Mouse (Mus musculus) E14TG2a.4 (cell line): ENCODE data around the gene Sarnp.

ENCODE experiments used
- H3K27me3 ChIP-seq: 2 replicates; pipeline ENCODE4 v1.6.1; 2014; ENCODE audit warnings: low read length, control low read depth; ENCODE audit not compliant: insufficient read depth
- H3K36me3 ChIP-seq: 2 replicates; pipeline ENCODE4 v1.6.1; 2014; ENCODE audit warnings: low read length, control low read depth; ENCODE audit not compliant: insufficient read depth
- H3K4me1 ChIP-seq: replicated peaks from 2 replicates; pipeline ENCODE4 v1.6.1; 2014; ENCODE audit warnings: low read depth, low read length, control low read depth
- H3K4me3 ChIP-seq: replicated peaks from 2 replicates; pipeline ENCODE4 v1.5.1; 2014; ENCODE audit warnings: mild to moderate bottlenecking, low read length
- H3K9me3 ChIP-seq: 2 replicates; pipeline ENCODE4 v1.6.1; 2014; ENCODE audit warnings: low read length, control low read depth
- CTCF ChIP-seq: conservative IDR thresholded peaks from 2 replicates; pipeline ENCODE4 v1.5.1; 2014; ENCODE audit warnings: low read length
- NANOG ChIP-seq: IDR thresholded peaks from 2 replicates; pipeline ENCODE4 v1.6.1; 2014; ENCODE audit warnings: borderline replicate concordance, low read length, mixed read lengths
- POU5F1 ChIP-seq: IDR thresholded peaks from 2 replicates; pipeline ENCODE4 v1.6.1; 2014; ENCODE audit warnings: low read length, borderline replicate concordance

Gene Sarnp

DNA sequence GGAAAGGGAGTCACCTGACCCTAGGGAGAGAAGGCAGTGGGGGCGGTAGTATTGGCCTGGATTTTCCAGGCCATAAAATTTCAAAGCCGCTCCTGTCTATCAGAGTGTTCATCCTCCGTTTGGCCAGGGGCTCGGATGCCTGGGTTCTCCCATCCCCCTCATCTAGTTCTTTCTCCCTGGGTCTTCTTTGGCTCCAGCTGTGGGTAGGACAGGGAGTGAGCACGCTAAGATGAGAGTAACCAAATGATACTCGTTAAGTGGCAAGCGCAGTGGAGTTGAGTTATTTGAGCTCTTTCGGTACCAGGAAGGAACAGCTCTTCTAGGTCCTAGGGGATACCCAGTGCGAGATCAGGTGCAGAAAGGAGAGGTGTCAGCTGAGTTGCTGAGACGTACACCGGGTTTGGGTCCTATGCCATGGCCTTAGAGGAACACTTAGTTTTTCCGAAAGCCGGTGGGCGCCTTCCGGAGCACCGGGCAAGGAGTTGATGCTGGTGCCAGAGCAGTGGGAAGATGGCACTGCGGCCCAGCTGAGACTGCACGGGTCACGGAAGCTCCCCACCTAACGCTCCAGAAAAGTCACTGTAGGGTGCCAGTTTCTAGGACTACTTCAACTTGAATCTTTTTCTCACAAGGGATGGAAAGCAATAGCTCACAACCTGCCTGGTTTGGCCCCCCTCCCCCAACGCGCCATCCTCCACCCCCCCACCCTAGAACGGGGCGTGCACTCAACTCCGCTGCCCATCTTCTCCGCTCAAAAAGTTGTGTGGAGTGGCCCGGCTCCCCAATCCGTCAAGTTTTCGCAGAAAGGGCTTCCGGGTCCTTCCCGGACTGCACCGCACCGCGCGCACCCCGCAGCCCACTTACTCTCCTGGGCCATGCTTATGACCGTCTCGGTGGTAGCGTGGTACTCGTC, 73.5 kb downstream of the Sarnp start:
- Histone ChIP-seq H3K27me3 (peaks cover 50% of the 10 kb centered on the region), H3K4me3 (peak overlapping the region; percentile 86), H3K36me3 (peaks cover 12% of the 10 kb centered on the region), H3K4me1 (peaks cover 65% of the 10 kb centered on the region), H3K9me3 (no peaks in the 10 kb centered on the region)
- no peak for TF ChIP-seq NANOG
- TF ChIP-seq POU5F1: no peak
- TF ChIP-seq CTCF: no peak

DNA sequence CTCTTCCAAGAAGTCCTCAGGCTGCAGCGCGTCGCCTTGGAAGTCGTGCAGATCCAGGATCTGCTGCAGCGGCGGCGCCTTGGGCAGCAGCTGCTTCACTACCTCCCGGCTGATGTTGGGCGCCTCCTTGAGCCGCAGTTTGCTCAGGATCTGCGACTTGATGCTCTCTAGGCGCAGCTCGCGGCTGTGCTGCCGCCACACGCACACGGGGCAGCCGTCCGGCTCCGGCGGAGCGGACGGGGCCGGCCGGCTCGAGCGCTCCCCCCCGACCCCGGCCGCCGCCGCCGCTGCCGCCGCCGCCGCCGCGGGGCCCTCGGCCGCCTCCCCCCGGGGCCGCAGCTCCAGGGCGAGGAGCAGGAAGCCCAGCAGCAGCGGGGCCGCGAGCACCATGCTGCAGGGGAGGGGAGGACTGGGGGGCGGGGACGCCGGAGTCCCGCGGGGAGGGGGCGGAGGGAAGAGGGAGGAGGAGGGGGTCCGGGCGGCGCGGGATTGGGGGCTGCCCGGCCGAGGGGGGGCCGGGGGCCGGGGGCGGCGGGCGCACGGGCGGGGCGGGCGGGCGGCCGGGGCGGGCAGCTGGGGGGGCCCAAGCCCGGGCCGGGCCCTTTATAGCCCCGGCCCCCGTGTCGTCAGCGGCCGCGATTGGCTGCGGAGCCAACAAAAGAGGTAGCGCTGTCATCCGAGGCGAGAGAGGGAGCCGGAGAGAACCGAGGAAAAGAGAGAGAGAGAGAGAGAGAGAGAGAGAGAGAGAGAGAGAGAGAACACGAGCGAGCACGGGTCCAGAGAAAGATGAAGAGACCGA, 74.4 kb downstream of the Sarnp start, which contains the start of gene Gdf11:
TSS of gene Gdf11 (minus strand) at position 423 of the 799 bp plus-strand sequence.
- Histone ChIP-seq H3K27me3 (peaks cover 59% of the 10 kb centered on the region), H3K9me3 (no peaks in the 10 kb centered on the region), H3K36me3 (peaks cover 12% of the 10 kb centered on the region), H3K4me1 (peaks cover 65% of the 10 kb centered on the region), H3K4me3 (peak within 1 kb of the TSS; percentile 86)
- no peak for TF ChIP-seq CTCF
- TF ChIP-seq NANOG: no peak
- no peak for TF ChIP-seq POU5F1

- Histone ChIP-seq H3K9me3 (no peaks in the 10 kb centered on the region), H3K4me3 (peak overlapping the region; percentile 74), H3K27me3 (peaks cover 66% of the 10 kb centered on the region), H3K4me1 (peaks cover 63% of the 10 kb centered on the region), H3K36me3 (peaks cover 8% of the 10 kb centered on the region)
- TF ChIP-seq CTCF: no peak
- TF ChIP-seq NANOG: no peak
- TF ChIP-seq POU5F1: no peak
Measured at GRCm38 (mm10) chr10:128892246-128892645, 75.1 kb downstream of the Sarnp start.

DNA sequence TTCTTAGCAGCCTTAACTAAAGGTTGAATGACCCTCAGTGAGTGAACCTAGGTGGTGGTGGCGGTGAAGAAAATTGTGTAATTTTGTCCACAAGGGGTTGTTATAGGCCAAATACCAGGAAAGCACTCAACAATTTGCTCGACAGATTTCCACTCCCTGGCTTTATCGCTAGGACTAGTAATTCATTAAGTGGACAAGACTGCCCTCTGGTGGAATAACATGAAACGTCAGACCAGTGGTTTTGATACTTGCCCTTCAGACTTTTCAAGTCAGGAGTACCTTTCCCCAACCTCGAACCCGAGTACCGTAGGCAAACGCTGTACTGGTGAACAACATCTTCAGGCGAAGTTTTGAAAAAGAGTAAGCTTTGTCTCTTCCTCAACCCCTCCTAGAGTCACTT, 78.3 kb downstream of the Sarnp start:
- Histone ChIP-seq H3K27me3 (peaks cover 62% of the 10 kb centered on the region), H3K4me3 (peak overlapping the region; percentile 63; the same call in 1 of the 2 replicates), H3K4me1 (peaks cover 42% of the 10 kb centered on the region), H3K9me3 (no peaks in the 10 kb centered on the region), H3K36me3 (no peaks in the 10 kb centered on the region)
- TF ChIP-seq CTCF: peak; percentile 62
- TF ChIP-seq POU5F1: no peak

DNA sequence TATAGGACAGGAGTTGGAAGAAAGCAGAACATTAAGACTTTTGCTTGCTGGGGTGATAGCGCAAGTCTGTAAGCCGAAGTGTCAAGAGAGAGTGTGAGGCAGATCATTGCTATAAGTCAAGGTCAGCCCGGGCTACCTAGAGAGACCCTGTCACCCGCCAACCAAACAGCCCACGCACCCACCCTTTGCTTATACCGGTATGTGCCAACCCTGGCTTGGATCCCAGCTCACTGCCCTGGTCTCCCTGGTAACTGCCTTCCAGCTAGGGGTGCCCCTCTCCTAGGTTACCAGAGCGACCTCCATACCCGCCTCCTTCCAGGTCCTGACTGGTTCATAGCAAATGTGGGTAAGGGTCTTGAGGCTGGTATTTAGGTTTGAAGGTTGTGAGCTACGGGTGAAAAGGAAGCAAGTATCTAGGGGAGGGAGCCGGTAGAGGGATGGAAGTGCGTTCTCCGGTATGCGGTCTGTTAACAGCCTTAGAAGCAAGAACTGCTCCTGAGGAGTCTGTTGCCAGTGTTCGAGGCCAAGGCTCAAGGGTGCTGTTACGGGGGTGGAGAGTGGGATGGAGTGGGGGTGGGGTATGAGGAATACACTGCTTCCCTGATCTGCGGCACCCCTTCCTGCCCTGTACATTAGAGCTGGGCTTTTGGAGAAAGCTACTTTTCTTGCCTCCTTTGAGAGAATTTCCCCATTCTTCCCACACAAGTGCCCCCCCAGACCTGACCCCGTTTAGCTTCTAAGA, 79.0 kb downstream of the Sarnp start:
- Histone ChIP-seq H3K4me1 (peaks cover 46% of the 10 kb centered on the region), H3K27me3 (peaks cover 55% of the 10 kb centered on the region), H3K4me3 (peak overlapping the region; percentile 63), H3K9me3 (no peaks in the 10 kb centered on the region), H3K36me3 (no peaks in the 10 kb centered on the region)
- TF ChIP-seq NANOG (no peak), CTCF (no peak), POU5F1 (no peak)

GRCm38 (mm10) chr10:128896807-128897206, 79.7 kb downstream of the Sarnp start:
- H3K4me1 ChIP-seq: peaks cover 52% of the 10 kb centered on the region
- H3K27me3 ChIP-seq: peaks cover 53% of the 10 kb centered on the region
- H3K9me3 ChIP-seq: no peaks in the 10 kb centered on the region
- 0 out of 2 replicates have a peak overlapping the region, but pooled peaks have one; percentile 63 for H3K4me3 ChIP-seq
- TF ChIP-seq CTCF (no peak), NANOG (no peak), POU5F1 (no peak)
- H3K36me3 ChIP-seq: no peaks in the 10 kb centered on the region

DNA sequence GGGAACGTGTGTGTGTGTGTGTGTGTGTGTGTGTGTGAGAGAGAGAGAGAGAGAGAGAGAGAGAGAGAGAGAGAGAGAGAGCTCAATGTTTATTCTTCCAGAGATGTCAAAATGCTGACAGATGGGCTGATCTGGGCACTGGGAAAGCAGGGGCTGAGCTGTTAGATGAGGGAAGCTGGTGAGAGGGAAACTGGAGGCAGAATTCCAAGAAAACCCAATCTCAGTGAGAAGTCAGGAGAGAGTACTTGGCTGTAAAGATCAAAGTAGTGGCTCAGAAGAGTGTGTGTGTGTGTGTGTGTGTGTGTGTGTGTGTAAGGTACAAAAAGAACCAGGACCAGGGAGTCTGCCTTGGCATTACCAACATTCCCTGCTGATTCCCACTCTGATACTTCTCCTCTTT, 80.4 kb downstream of the Sarnp start:
- TF ChIP-seq NANOG (no peak), POU5F1 (no peak), CTCF (no peak)
- H3K27me3 ChIP-seq: peaks cover 46% of the 10 kb centered on the region
- H3K4me1 ChIP-seq: peaks cover 54% of the 10 kb centered on the region
- H3K9me3 ChIP-seq: no peaks in the 10 kb centered on the region
- no peaks in the 10 kb centered on the region for H3K36me3 ChIP-seq
- H3K4me3 ChIP-seq: no peak overlapping the region
